Mouse (Mus musculus) layer of hippocampus, adult 9-10 months (tissue): Measurements from ENCODE around the gene Dlx3.

Source experiments
- DNase-seq: peaks from one replicate; pipeline ENCODE4 v3.0.0; 2022; ENCODE audit warnings: low spot score

Gene Dlx3

GRCm38 (mm10) chr11:95125366-95125948 is 5.5 kb downstream of the Dlx3 start:
- DNase-seq = no peak

GRCm38 (mm10) chr11:95126272-95127245 is 6.6 kb downstream of the Dlx3 start:
- DNase-seq = no peak

- DNase-seq = no peak
Observed at GRCm38 (mm10) chr11:95128359-95128758, 8.4 kb downstream of the Dlx3 start.

- no peak for DNase-seq
Observed at GRCm38 (mm10) chr11:95130668-95131252, 10.8 kb downstream of the Dlx3 start.

- no peak for DNase-seq
Observed at GRCm38 (mm10) chr11:95133321-95133720, 13.4 kb downstream of the Dlx3 start.

GRCm38 (mm10) chr11:95137281-95137680 is 17.4 kb downstream of the Dlx3 start:
- no peak for DNase-seq

- DNase-seq = no peak
Observed at GRCm38 (mm10) chr11:95139871-95140270, 20.0 kb downstream of the Dlx3 start.

- no peak for DNase-seq
Observed at GRCm38 (mm10) chr11:95142258-95142657, 22.3 kb downstream of the Dlx3 start.

GRCm38 (mm10) chr11:95142980-95143575 is 23.2 kb downstream of the Dlx3 start:
- DNase-seq = no peak

GRCm38 (mm10) chr11:95143663-95144062 is 23.7 kb downstream of the Dlx3 start:
- no peak for DNase-seq

- no peak for DNase-seq
Observed at GRCm38 (mm10) chr11:95144091-95144945, 24.4 kb downstream of the Dlx3 start.

GRCm38 (mm10) chr11:95144946-95145483 is 25.1 kb downstream of the Dlx3 start:
- DNase-seq = no peak

- DNase-seq = no peak
Observed at GRCm38 (mm10) chr11:95145851-95146403, 26.0 kb downstream of the Dlx3 start, which contains the start of gene Dlx4. TSS of gene Dlx4 (minus strand) at chr11:95146263.

GRCm38 (mm10) chr11:95148754-95149153 is 28.8 kb downstream of the Dlx3 start:
- no peak for DNase-seq

GRCm38 (mm10) chr11:95149462-95150268 is 29.7 kb downstream of the Dlx3 start:
- DNase-seq = no peak

GRCm38 (mm10) chr11:95150269-95151049 is 30.5 kb downstream of the Dlx3 start:
- no peak for DNase-seq

GRCm38 (mm10) chr11:95153116-95153515 is 33.2 kb downstream of the Dlx3 start:
- no peak for DNase-seq

- DNase-seq = no peak
Observed at GRCm38 (mm10) chr11:95153681-95154080, 33.8 kb downstream of the Dlx3 start.

- no peak for DNase-seq
Observed at GRCm38 (mm10) chr11:95155511-95155910, 35.6 kb downstream of the Dlx3 start.
